Mouse (Mus musculus): ENCODE results near the gene Sf3a2.

GRCm38 (mm10) chr10:80804340-80804739, 6.3 kb downstream of the Sf3a2 start:
- TF ChIP-seq POLR2A (IDR thresholded peaks at IDR 0.05; ENCODE audit: borderline replicate concordance, low read depth, low read length): no peak
- no peak for TF ChIP-seq CTCF (IDR thresholded peaks at IDR 0.05; ENCODE audit: low read depth, low read length)

All from bone marrow macrophage, adult 2 months (primary cell).